Mouse (Mus musculus) mesoderm, embryonic 11.5 days (tissue): ENCODE measurements at regions not wholly inside any gene's neighbourhood (a gene's known extent, or its start where the extent isn't known, plus 50 kb on each side); places are given as distances from the start of the nearest gene placed in this dataset.

ENCODE experiments used
- DNase-seq: peaks from one replicate; pipeline ENCODE4 v3.0.0-alpha.2; 2012; ENCODE audit warnings: low read depth, low spot score

DNA sequence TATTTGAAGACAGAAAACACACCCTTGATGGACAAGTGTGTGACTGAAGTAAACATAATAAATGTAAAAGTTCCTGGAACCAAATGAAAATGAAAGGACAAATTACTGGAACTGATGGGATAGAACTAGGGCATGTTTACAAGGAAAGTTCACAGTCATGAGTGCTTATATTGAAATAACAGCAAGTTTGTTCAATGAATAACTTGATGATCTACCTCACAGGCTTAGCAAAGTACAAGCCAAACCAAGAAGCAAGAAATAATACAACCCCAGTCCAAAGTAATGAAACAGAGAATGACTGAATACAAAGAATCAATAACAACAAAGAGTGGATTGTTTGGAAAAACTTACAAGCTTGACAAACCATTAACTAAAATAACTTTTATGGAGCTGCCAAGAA, 56.2 kb downstream of the Gm379 start:
- DNase-seq: no peak

DNA sequence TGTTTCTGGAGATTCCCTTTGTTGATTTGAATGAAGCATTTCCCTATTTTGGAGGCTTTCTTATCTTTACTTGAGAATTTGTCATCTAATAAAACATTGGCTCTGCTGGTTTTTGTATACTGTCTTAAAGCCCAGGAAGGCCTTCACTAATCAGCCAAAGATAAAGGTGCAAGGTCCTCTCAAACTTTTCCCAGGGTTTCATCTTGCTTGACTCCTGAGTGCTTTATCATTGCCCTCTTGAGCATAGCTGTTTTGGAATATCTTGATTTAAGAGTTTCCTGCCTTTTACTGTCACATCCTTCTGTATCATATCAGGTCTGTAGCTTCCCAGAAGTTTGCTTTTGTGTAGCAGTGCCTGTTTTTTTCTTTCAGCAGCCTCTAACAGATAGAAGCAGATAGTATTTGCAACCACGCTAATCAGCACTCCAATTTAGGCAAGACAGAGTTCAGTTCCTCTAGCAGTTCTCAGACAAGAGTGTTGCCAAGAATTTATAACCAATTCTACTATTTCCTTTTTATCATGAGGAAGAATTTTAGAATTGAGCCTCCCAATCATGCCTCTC, 64.7 kb downstream of the Gm379 start:
- no peak for DNase-seq

DNA sequence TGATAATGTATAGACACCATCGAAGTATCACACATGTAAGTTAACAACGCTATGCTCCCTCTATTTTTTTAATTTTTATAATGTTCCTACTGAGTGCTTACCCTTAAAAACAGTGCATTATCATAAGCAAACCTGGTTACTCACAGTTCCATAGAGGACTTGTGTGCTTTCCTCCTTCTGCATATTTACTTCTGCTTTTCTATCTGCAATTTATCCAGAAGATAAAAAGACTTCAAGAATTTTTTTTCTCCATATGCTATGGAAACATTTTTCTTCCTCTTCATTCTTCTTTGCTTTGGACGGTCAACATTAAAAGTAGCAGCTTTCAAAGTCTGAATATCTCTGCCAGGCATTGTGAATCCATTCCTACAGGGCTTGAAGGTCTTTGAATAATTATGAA, 102.7 kb downstream of the Gm379 start:
- DNase-seq: no peak

DNA sequence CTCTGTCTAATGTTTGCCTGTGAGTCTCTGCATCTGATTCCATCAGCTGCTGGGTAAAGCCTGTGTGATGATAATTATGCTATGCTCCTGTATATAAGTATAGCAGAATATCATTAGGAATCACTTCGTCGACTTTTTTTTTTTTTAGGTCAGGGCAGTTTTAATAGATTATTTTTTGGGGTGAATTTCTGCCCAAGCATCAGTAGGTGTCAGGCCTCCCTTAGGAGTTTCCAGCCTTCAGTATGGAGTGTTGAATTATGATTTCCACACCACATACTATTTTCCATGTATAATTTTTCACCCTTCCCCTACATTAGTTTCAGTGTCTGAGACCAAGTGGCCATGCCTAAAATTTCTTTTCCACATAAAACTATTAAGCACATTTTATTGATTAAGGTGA, 121.5 kb downstream of the Gm379 start:
- DNase-seq: no peak

DNA sequence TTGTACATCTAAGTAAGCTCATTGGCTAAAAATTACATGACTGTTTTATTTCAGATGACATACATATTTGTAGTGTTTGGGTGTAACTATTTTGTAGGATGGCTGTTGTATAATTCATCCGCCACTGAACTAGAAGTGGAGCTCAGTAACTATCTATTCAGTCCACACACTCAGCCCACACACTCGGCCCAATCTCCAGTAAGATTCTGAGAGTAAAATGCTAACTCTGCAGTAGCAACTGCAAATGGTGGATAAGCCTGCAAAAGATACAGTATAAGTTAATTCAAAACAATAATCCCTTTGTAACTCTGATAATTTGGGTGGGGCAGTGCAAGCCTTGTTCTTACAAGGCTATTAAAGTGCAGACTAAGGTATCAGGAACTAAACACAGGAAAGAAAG, 123.3 kb downstream of the Gm379 start:
- no peak for DNase-seq

DNA sequence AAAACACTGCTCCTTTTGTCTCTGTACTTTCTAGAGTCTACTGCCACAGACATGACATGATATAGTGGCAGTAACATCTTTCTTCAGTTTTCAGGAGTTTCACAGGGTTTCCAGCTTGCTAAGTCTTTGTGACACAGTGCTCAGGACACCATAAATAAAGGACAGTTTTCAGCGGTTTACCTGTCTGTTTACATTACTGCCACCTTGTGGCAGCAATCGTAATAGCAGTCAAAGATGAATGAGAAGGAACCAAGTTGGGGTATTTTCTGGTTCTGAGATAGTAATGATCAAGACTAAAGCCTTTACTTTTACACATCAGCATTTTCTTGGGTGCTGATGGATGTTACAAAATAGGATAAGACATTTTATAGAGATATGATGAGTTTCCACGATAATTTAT, 127.7 kb downstream of the Gm379 start:
- peak; percentile 50 for DNase-seq
